Mouse (Mus musculus) layer of hippocampus, adult 9-10 months (tissue): ENCODE measurements around the gene Atg4a.

ENCODE experiments used
- DNase-seq: peaks from one replicate; pipeline ENCODE4 v3.0.0; 2022; ENCODE audit warnings: low spot score

The Atg4a gene

DNA sequence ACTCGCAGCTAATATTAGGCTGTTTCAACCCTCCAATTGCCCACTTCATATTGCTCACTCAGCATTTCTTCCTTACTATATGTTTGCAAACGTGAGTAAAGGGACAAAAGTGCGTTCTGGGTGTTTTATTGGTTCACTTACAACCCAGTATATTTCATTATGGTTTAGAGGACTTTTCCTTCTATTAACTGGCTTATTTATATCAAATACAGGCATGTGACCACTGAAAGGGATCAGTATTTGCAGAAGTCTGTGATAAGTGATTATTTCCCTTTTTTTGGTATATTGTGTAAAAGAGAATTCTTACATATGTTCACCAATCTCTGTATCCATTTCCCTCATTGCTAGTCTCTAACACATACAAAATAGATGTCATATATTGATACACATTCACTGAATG lies 203.7 kb downstream of the Atg4a start:
- DNase-seq: no peak

DNA sequence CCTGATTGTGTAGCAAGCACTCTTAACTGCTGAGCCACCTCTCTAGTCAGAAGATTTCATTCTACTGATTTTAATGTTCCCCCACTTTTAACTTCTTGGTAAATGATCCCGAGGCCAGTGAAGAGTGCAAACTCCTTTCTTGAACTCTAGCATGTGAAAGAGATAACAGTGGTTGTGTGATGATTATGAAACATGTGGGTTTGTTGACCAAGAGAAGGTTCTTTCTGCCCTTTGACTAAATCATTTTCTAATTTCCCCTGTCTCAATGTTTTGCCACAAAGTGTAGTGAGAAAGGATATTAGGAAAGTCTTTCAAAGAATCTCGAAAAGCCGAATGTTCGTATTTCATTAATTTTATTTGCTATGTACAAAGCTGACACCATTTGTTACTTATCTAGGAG lies 208.4 kb downstream of the Atg4a start:
- DNase-seq: no peak

DNA sequence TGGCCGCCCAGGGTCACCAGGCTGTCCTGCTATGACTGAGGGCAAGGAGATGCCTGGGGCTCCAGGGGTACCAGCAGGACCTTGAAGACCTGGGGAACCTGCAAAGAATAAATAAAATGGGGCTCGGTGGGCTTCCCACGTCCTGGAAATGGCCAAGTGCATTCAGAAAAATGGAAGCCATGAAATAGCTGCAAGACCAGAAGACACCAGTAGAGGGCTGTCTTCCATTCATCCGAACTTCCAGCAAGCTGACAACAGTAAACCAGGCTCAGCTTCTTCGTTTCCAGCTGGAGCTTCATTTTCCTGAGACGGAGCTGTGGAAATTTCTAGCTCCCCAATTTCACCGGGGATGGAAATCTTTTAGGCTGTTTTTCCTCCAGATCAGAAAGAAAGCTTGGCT lies 218.6 kb downstream of the Atg4a start:
- peak; percentile 16 for DNase-seq

DNA sequence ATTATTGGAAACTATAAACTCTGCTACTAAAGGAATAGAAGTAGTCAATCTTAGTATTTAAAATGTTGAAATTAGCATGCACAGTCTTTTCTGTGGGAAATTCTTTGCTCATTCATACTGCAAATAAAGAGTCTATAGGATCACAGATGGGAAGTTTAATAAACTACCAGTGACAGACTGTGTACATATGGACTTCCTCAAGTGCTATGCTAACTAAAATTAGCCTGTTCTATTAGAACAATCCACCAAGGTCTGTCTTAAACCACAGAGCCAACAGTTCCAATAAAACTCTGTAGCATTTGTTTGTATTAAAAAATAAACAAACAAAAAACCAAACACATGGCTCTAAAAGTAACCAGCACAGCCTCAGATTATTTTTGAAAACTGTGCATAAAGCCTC lies 238.3 kb downstream of the Atg4a start:
- no peak for DNase-seq

DNA sequence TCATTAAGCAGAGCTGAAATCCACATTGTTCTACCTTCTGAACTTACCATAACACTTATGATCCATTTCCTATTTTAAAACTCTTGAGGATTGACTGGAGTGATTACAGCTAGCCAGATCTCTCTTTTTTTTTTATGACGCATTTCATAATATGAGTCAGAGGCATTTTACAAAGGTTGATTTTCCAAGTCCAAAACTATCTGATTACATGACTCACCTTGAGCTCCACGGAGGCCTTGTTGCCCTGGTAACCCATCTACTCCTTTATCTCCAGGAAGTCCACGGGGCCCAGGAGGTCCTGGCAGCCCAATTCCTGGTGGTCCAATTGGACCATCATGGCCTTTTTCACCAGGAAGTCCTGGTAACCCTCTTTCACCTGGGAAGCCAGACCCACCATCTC lies 242.3 kb downstream of the Atg4a start:
- DNase-seq: no peak

GRCm38 (mm10) chrX:141212802-141213201 lies 256.1 kb downstream of the Atg4a start:
- peak; percentile 51 for DNase-seq
